Mouse (Mus musculus): ENCODE data around the gene Trim45. TPM values are rescaled to one million over a fixed set of nuclear protein-coding genes. Genes with fewer than 3 reads are reported as not detected.

Trim45 gene
- total and polyA plus RNA-seq, 3 experiments, result 2.5 to 3.7 TPM; not detected in 1

- Histone ChIP-seq H3K27me3 (ENCODE audit: control insufficient read depth in 1 of 2, insufficient read depth in 2 of 2, low read length in 2 of 2) (no peaks in the 10 kb centered on the region), H3K36me3 (ENCODE audit: control insufficient read depth in 1 of 2, insufficient read depth in 2 of 2, low read length in 2 of 2) (0 out of 4 replicates have a peak, but pooled peaks cover 0 to under 1% of the 10 kb centered on the region in 2 experiments), H3K79me2 (ENCODE audit: control insufficient read depth, insufficient read depth, low read length, poor library complexity) (peaks cover 5% of the 10 kb centered on the region), H3K9ac (ENCODE audit: control insufficient read depth, low read depth, low read length, poor library complexity, severe bottlenecking) (no peak overlapping the region), H3K9me3 (replicated peaks; ENCODE audit: insufficient read depth, low read length) (no peaks in the 10 kb centered on the region), H3K4me1 (ENCODE audit: control insufficient read depth in 1 of 2, insufficient read depth in 2 of 2, low read length in 2 of 2) (peaks cover 0 to 3% of the 10 kb centered on the region in 2 experiments; a peak in 2 of 4 replicates), H3K27ac (ENCODE audit: control insufficient read depth, low read depth, low read length) (no peak overlapping the region), H3K4me3 (ENCODE audit: control insufficient read depth in 1 of 2, insufficient read depth in 1 of 2, low read depth in 2 of 2, low read length in 2 of 2) (no peak overlapping the region)
- peak; percentile 71 for DNase-seq (ENCODE audit: low read depth, low spot score)
- TF ChIP-seq BHLHE40 (IDR thresholded peaks at IDR 0.05; ENCODE audit: borderline replicate concordance, low read depth, low read length) (no peak), MEF2A (IDR thresholded peaks at IDR 0.05; ENCODE audit: extremely low read depth, insufficient replicate concordance, low read depth, low read length, poor library complexity, severe bottlenecking) (no peak), JUND (IDR thresholded peaks at IDR 0.05; ENCODE audit: low read depth, low read length) (no peak), RAD21 (IDR thresholded peaks at IDR 0.05; ENCODE audit: low read depth, low read length) (peak; percentile 85), GATA1 (IDR thresholded peaks at IDR 0.05; ENCODE audit: low read depth, low read length) (no peak), USF1 (IDR thresholded peaks at IDR 0.05; ENCODE audit: low read depth, low read length) (no peak), MYB (IDR thresholded peaks at IDR 0.05; ENCODE audit: low read depth, low read length) (no peak), TBP (IDR thresholded peaks at IDR 0.05; ENCODE audit: low read depth, low read length) (no peak), MAX (IDR thresholded peaks at IDR 0.05; ENCODE audit: low read length) (no peak), TAL1 (IDR thresholded peaks at IDR 0.05; ENCODE audit: low read length) (no peak), MAFK (IDR thresholded peaks at IDR 0.05; ENCODE audit: borderline replicate concordance, low read depth, low read length) (no peak), SMC3 (IDR thresholded peaks at IDR 0.05; ENCODE audit: low read depth, low read length) (peak; percentile 74), UBTF (IDR thresholded peaks at IDR 0.05; ENCODE audit: borderline replicate concordance, insufficient read depth, low read depth, low read length) (no peak), ZC3H11A (IDR thresholded peaks at IDR 0.05; ENCODE audit: low read depth, low read length) (peak; percentile 72), ZKSCAN1 (IDR thresholded peaks at IDR 0.05; ENCODE audit: low read depth, low read length) (no peak), POLR2AphosphoS2 (IDR thresholded peaks at IDR 0.05; ENCODE audit: low read length) (no peak), NELFE (IDR thresholded peaks at IDR 0.05; ENCODE audit: low read depth, low read length) (no peak), RCOR1 (IDR thresholded peaks at IDR 0.05; ENCODE audit: low read depth, low read length) (no peak), ZNF384 (IDR thresholded peaks at IDR 0.05; ENCODE audit: low read depth, low read length) (no peak), POLR2A (IDR thresholded peaks at IDR 0.05; ENCODE audit: control insufficient read depth in 1 of 2, insufficient read depth in 1 of 2, low read depth in 1 of 2, low read length in 2 of 2, poor library complexity in 1 of 2) (no peak), KAT2A (conservative IDR thresholded peaks at IDR 0.05; ENCODE audit: low read depth, low read length) (no peak), POLR2AphosphoS5 (IDR thresholded peaks at IDR 0.05; ENCODE audit: borderline replicate concordance, low read depth, low read length) (no peak), TCF12 (IDR thresholded peaks at IDR 0.05; ENCODE audit: low read depth, low read length) (no peak), GABPA (IDR thresholded peaks at IDR 0.05; ENCODE audit: low read depth, low read length) (no peak), NRF1 (IDR thresholded peaks at IDR 0.05; ENCODE audit: insufficient read depth, low read depth, low read length, poor library complexity, severe bottlenecking) (no peak), E2F4 (IDR thresholded peaks at IDR 0.05; ENCODE audit: borderline replicate concordance, low read depth, low read length) (no peak), CTCF (IDR thresholded peaks at IDR 0.05 in 2 of 3, conservative IDR thresholded peaks at IDR 0.05 in 1 of 3; ENCODE audit: control insufficient read depth in 1 of 3, insufficient read depth in 1 of 3, low read depth in 2 of 3, low read length in 3 of 3, poor library complexity in 1 of 3, severe bottlenecking in 1 of 3) (peak in 2 of 3 experiments; percentile 45 to 76; a peak in 4 of 6 replicates), USF2 (IDR thresholded peaks at IDR 0.05; ENCODE audit: borderline replicate concordance in 1 of 2, insufficient read depth in 1 of 2, low read depth in 1 of 2, low read length in 2 of 2) (no peak), HCFC1 (IDR thresholded peaks at IDR 0.05; ENCODE audit: low read depth, low read length) (no peak), ETS1 (IDR thresholded peaks at IDR 0.05; ENCODE audit: low read depth, low read length) (no peak), CHD2 (IDR thresholded peaks at IDR 0.05; ENCODE audit: low read length) (no peak), ZMIZ1 (IDR thresholded peaks at IDR 0.05; ENCODE audit: low read depth, low read length) (no peak)
These were observed 51.9 kb downstream of the Trim45 start for GRCm38 (mm10) chr3:100973906-100974305.
